Mouse (Mus musculus): ENCODE data around the gene Gm10428.

- TF ChIP-seq GATA1 (IDR thresholded peaks at IDR 0.05; ENCODE audit: borderline replicate concordance, low read length): no peak
- no peak for TF ChIP-seq FLI1 (IDR thresholded peaks at IDR 0.05; ENCODE audit: low read length)
Observed at GRCm38 (mm10) chr11:62788935-62789616, 36.2 kb downstream of the Gm10428 start, which contains the start of gene Zfp286.
